Mouse (Mus musculus): Measurements from ENCODE around the gene Zw10.

DNA sequence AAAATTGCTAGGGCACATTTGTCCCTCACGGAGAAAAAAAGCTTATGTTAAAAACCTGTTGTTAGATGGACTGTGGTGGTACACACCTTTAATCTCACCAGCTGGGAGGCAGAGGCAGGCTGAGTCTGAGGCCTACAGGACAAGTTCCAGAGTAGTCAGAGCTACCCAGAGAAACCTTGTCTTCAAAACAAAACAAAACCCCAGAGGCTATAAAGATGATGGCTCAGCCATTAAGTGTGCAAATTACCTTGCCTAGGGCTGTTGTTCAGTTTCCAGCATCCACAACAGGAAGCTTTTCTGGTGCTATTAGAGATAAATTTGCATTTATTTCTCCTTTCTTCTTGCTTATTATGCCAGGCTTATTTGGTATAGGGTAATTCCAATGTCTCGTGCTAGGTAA, 30.9 kb upstream of the Zw10 start:
- no peak for TF ChIP-seq CTCF (IDR thresholded peaks at IDR 0.05)
- TF ChIP-seq POLR2A (IDR thresholded peaks at IDR 0.05; ENCODE audit: insufficient read depth, low read depth, low read length), result no peak

Data from heart, adult 2 months (tissue).